ENCODE assay signal across 9 mouse cellular contexts in genomic region chr3:159548303-159548702, GRCm38 (mm10). TPM values are rescaled to one million over a fixed set of nuclear protein-coding genes. Genes with fewer than 3 reads are reported as not detected.
DNase-seq lines count a peak whose midpoint lies in the region; ATAC-seq and TF ChIP-seq lines count a peak whose summit lies in the region.
"Had no signal": no experiment of that assay in that cellular context is flagged by ENCODE, and none has a peak within 500 bp of the region (broad histone marks: within the 10 kb centered on the region; RNA-seq: fewer than 3 reads in every experiment).

No protein-coding gene starts in this region.

- no peak overlapping the region for H3K4me2 ChIP-seq in midbrain, embryonic 12.5 days (replicated peaks)
- H3K4me2 ChIP-seq in midbrain, embryonic 16.5 days (ENCODE audit: low read length), result no peak overlapping the region
- H3K4me2 ChIP-seq in stomach, postnatal 0 days (replicated peaks; ENCODE audit: low read depth), result no peak overlapping the region
- H3K4me2 ChIP-seq: neural tube, embryonic 13.5 days had no signal

- WGBS in midbrain, embryonic 12.5 days, result 84% methylated on average over 3 of the region's 3 CpGs
- 84% methylated on average over 3 of the region's 3 CpGs for WGBS in midbrain, embryonic 16.5 days
- 65% methylated on average over 3 of the region's 3 CpGs for WGBS in stomach, postnatal 0 days

- no peak for TF ChIP-seq EP300 in stomach, postnatal 0 days (optimal IDR thresholded peaks at IDR 0.05)

- H3K27me3 ChIP-seq in midbrain, embryonic 12.5 days, result no peaks in the 10 kb centered on the region
- no peaks in the 10 kb centered on the region for H3K27me3 ChIP-seq in midbrain, embryonic 16.5 days (ENCODE audit: control insufficient read depth, insufficient read depth, low read depth, low read length)
- H3K27me3 ChIP-seq in stomach, postnatal 0 days (ENCODE audit: control insufficient read depth, insufficient read depth, low read length), result no peaks in the 10 kb centered on the region
- H3K27me3 ChIP-seq: neural tube, embryonic 13.5 days had no signal

- no peaks in the 10 kb centered on the region for H3K36me3 ChIP-seq in midbrain, embryonic 12.5 days
- no peaks in the 10 kb centered on the region for H3K36me3 ChIP-seq in midbrain, embryonic 16.5 days (ENCODE audit: control insufficient read depth, insufficient read depth, low read length)
- no peaks in the 10 kb centered on the region for H3K36me3 ChIP-seq in stomach, postnatal 0 days (ENCODE audit: control insufficient read depth, insufficient read depth, low read length)
- H3K36me3 ChIP-seq: neural tube, embryonic 13.5 days had no signal

- no peaks in the 10 kb centered on the region for H3K9me3 ChIP-seq in midbrain, embryonic 12.5 days
- no peaks in the 10 kb centered on the region for H3K9me3 ChIP-seq in midbrain, embryonic 16.5 days (replicated peaks; ENCODE audit: control insufficient read depth, low read length, poor library complexity, severe bottlenecking)
- H3K9me3 ChIP-seq in stomach, postnatal 0 days (ENCODE audit: control insufficient read depth, low read length), result no peaks in the 10 kb centered on the region
- H3K9me3 ChIP-seq: neural tube, embryonic 13.5 days had no signal

- peak; percentile 68 for TF ChIP-seq CTCF in stomach, postnatal 0 days (IDR thresholded peaks at IDR 0.05; ENCODE audit: low read depth)

- H3K27ac ChIP-seq in midbrain, embryonic 12.5 days (replicated peaks), result no peak overlapping the region
- H3K27ac ChIP-seq in midbrain, embryonic 16.5 days (ENCODE audit: low read length), result no peak overlapping the region
- H3K27ac ChIP-seq in stomach, postnatal 0 days (replicated peaks), result no peak overlapping the region
- H3K27ac ChIP-seq: neural tube, embryonic 13.5 days had no signal

- no peaks in the 10 kb centered on the region for H3K4me1 ChIP-seq in midbrain, embryonic 12.5 days
- no peaks in the 10 kb centered on the region for H3K4me1 ChIP-seq in midbrain, embryonic 16.5 days (ENCODE audit: control insufficient read depth, insufficient read depth, low read length)
- no peaks in the 10 kb centered on the region for H3K4me1 ChIP-seq in stomach, postnatal 0 days (replicated peaks; ENCODE audit: control insufficient read depth, insufficient read depth)
- H3K4me1 ChIP-seq: neural tube, embryonic 13.5 days had no signal

- DNase-seq in frontal cortex, postnatal 36 days (ENCODE audit: low spot score in 2 of 2), result peak; percentile 5 to 32
- no peak for DNase-seq in frontal cortex, postnatal 14 days (ENCODE audit: low spot score in 2 of 2)
- DNase-seq in forelimb bud, embryonic 11.5 days (ENCODE audit: low read depth, low spot score), result peak; percentile 6
- DNase-seq in stomach, postnatal 0 days (ENCODE audit: low spot score), result no peak
- DNase-seq in heart, adult 9 months (ENCODE audit: low spot score in 2 of 2), result no peak
- DNase-seq in ovary, postnatal 36 days (ENCODE audit: low spot score), result no peak

- no peak overlapping the region for H3K9ac ChIP-seq in midbrain, embryonic 12.5 days (replicated peaks)
- no peak overlapping the region for H3K9ac ChIP-seq in midbrain, embryonic 16.5 days (ENCODE audit: low read depth, low read length)
- H3K9ac ChIP-seq in stomach, postnatal 0 days (ENCODE audit: low read length), result no peak overlapping the region
- H3K9ac ChIP-seq: neural tube, embryonic 13.5 days had no signal

- 0 out of 2 replicates have a peak, but pooled peaks have one; percentile 47 for ATAC-seq in midbrain, embryonic 12.5 days (ENCODE audit: low FRiP score, low read depth)
- ATAC-seq in midbrain, embryonic 16.5 days, result no peak
- ATAC-seq in stomach, postnatal 0 days (ENCODE audit: low FRiP score, low TSS enrichment), result no peak

- H3K4me3 ChIP-seq in midbrain, embryonic 12.5 days, result no peak overlapping the region
- H3K4me3 ChIP-seq in midbrain, embryonic 16.5 days (ENCODE audit: low read depth, low read length), result no peak overlapping the region
- H3K4me3 ChIP-seq in stomach, postnatal 0 days (ENCODE audit: low read depth, low read length), result no peak overlapping the region
- H3K4me3 ChIP-seq: neural tube, embryonic 13.5 days had no signal

RNA-seq across cellular contexts. Expression of gene Rpe65, which starts 50.7 kb away (rescaled TPM):
- not detected in 2 replicates for polyA plus RNA-seq in midbrain, embryonic 12.5 days (2016; fragmentation: Nextera tagmentation; extraction: Ambion mirVana)
- polyA plus RNA-seq in midbrain, embryonic 16.5 days (2015; fragmentation: Nextera tagmentation; extraction: Ambion mirVana), result not detected in 2 replicates
- polyA plus RNA-seq in stomach, postnatal 0 days (2015; fragmentation: Nextera tagmentation; extraction: Ambion mirVana), result not detected in 2 replicates
- polyA plus RNA-seq: neural tube, embryonic 13.5 days had no signal

RNA-seq across cellular contexts. Expression of gene Depdc1a, which starts 53.1 kb away (rescaled TPM):
- 21.4 and 23.3 TPM in 2 replicates for polyA plus RNA-seq in midbrain, embryonic 12.5 days (2016; fragmentation: Nextera tagmentation; extraction: Ambion mirVana)
- 2.3 and 3.7 TPM in 2 replicates for polyA plus RNA-seq in midbrain, embryonic 16.5 days (2015; fragmentation: Nextera tagmentation; extraction: Ambion mirVana)
- polyA plus RNA-seq in stomach, postnatal 0 days (2015; fragmentation: Nextera tagmentation; extraction: Ambion mirVana), result 7.4 and 8.3 TPM in 2 replicates

Comparison
In these comparisons a context has a peak if more than half of its experiments do, and no peak if none do; other contexts are left out.
1. DNase-seq: peak in frontal cortex, postnatal 36 days (2 of 2) and forelimb bud, embryonic 11.5 days (single experiment); none in frontal cortex, postnatal 14 days (0 of 2), stomach, postnatal 0 days (single experiment), heart, adult 9 months (0 of 2) and ovary, postnatal 36 days (single experiment).